Mouse (Mus musculus) neural tube, embryonic 14.5 days (tissue): ENCODE results near the gene Dhrs7b. TPM values are rescaled to one million over a fixed set of nuclear protein-coding genes. Genes with fewer than 3 reads are reported as not detected.

Experiments used
- ATAC-seq: fragments of 200-750 bp; cut with Nextera tagmentation; 2 replicates; pipeline ENCODE4 v1.8.0; 2017; ENCODE audit warnings: low read depth, mild to moderate bottlenecking, moderate TSS enrichment, moderate library complexity
- H3K27ac ChIP-seq: fragments of 300-500 bp; sonication (generic); 2 replicates; pipeline ENCODE4 v1.5.1; 2014; ENCODE audit warnings: low read depth, mild to moderate bottlenecking, control low read depth, low read length, moderate library complexity, mixed read lengths
- H3K27me3 ChIP-seq: fragments of 300-500 bp; sonication (generic); 2 replicates; pipeline ENCODE4 v1.6.1; 2014; ENCODE audit warnings: low read length; ENCODE audit not compliant: control insufficient read depth, insufficient read depth
- H3K36me3 ChIP-seq: fragments of 300-500 bp; sonication (generic); 2 replicates; pipeline ENCODE4 v1.6.1; 2014; ENCODE audit warnings: low read length, mixed read lengths; ENCODE audit not compliant: control insufficient read depth, insufficient read depth
- H3K4me1 ChIP-seq: fragments of 300-500 bp; sonication (generic); 2 replicates; pipeline ENCODE4 v1.6.1; 2014; ENCODE audit warnings: low read length; ENCODE audit not compliant: control insufficient read depth, insufficient read depth
- H3K4me2 ChIP-seq: fragments of 300-500 bp; sonication (generic); 2 replicates; pipeline ENCODE4 v1.6.1; 2014; ENCODE audit warnings: mild to moderate bottlenecking, low read depth, low read length, control low read depth
- H3K4me3 ChIP-seq: fragments of 300-500 bp; sonication (generic); 2 replicates; pipeline ENCODE4 v1.5.1; 2014; ENCODE audit warnings: low read depth, low read length, control low read depth, mixed read lengths
- H3K9ac ChIP-seq: fragments of 300-500 bp; sonication (generic); replicated peaks from 2 replicates; pipeline ENCODE4 v1.6.1; 2014; ENCODE audit warnings: low read depth, mild to moderate bottlenecking, control low read depth, low read length, mixed read lengths
- H3K9me3 ChIP-seq: fragments of 300-500 bp; sonication (generic); 2 replicates; pipeline ENCODE4 v1.6.1; 2016; ENCODE audit warnings: low read length; ENCODE audit not compliant: control insufficient read depth
- WGBS: fragments of 180-500 bp; shearing (Covaris S2); extraction: QIAGEN DNeasy Blood & Tissue Kit; methylation state at CpG from one replicate; pipeline ENCODE4 v1.1.7; 2014; 5-methylcytosine and 5-hydroxymethylcytosine counted together
- polyA plus RNA-seq: library from polyadenylated mRNA; unstranded; fragments of >200 nt; fragmentation: Nextera tagmentation; extraction: Ambion mirVana; gene quantifications from 2 replicates; pipeline ENCODE4 v1.2.1, GENCODE M21; 2014

Dhrs7b gene
- polyA plus RNA-seq, 1 experiment from 2014 or later, result 34.6 TPM

GRCm38 (mm10) chr11:60836897-60837296, 6.5 kb downstream of the Dhrs7b start:
- Histone ChIP-seq H3K4me3 (no peak overlapping the region), H3K4me2 (no peak overlapping the region), H3K9ac (no peak overlapping the region), H3K36me3 (no peaks in the 10 kb centered on the region), H3K27me3 (no peaks in the 10 kb centered on the region), H3K4me1 (no peaks in the 10 kb centered on the region), H3K9me3 (no peaks in the 10 kb centered on the region), H3K27ac (no peak overlapping the region)
- no peak for ATAC-seq
- WGBS, result 95% methylated on average over 6 of the region's 6 CpGs

GRCm38 (mm10) chr11:60837644-60838406, 7.4 kb downstream of the Dhrs7b start:
- Histone ChIP-seq H3K4me2 (no peak overlapping the region), H3K27me3 (no peaks in the 10 kb centered on the region), H3K9me3 (no peaks in the 10 kb centered on the region), H3K4me3 (no peak overlapping the region), H3K27ac (no peak overlapping the region), H3K36me3 (no peaks in the 10 kb centered on the region), H3K9ac (no peak overlapping the region), H3K4me1 (no peaks in the 10 kb centered on the region)
- 96% methylated on average over 10 of the region's 10 CpGs for WGBS
- no peak for ATAC-seq

DNA sequence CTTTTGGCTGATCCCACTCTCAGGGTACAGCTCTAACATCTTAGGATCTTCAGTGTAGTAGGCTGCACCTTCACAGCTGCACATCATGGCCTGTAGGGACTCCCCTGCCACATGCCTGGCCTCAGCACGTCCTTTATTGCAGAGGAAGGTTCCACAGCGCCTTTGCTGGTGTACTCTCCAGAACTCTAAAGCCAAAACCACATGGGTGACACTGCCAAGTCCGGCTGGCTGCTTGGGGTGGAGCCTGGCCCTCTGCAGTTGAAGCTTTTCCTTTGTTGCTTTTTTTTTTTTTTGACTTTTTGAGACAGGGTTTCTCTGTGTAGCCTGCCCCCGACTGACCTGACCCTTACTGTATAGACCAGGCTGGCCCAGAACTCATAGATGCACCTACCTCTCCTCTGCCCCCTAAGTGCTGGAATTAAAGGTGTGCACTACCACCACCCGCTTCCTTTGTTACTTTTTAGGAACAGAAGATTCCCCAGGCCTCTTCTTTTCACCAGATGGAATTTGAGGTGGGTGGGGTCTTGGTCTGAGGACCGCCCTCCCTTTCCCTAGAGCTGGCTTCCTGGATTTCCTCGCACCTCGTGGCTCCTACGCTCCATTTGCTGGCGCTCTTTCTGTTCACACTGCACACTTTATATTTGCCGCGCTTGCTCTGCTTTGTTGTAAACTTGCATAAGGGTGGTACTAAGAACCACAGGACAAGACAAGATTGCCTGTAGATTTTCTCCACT, 11.2 kb downstream of the Dhrs7b start:
- no peaks in the 10 kb centered on the region for H3K27me3 ChIP-seq
- no peak for ATAC-seq
- no peak overlapping the region for H3K9ac ChIP-seq
- H3K36me3 ChIP-seq, result peaks cover 5% of the 10 kb centered on the region; the same call in 1 of the 2 replicates
- no peaks in the 10 kb centered on the region for H3K4me1 ChIP-seq
- H3K4me3 ChIP-seq, result no peak overlapping the region
- no peak overlapping the region for H3K27ac ChIP-seq
- no peak overlapping the region for H3K4me2 ChIP-seq
- 75% methylated on average over 12 of the region's 12 CpGs for WGBS
- H3K9me3 ChIP-seq, result no peaks in the 10 kb centered on the region

GRCm38 (mm10) chr11:60843412-60843811, 13.0 kb downstream of the Dhrs7b start:
- H3K9ac ChIP-seq, result no peak overlapping the region
- no peaks in the 10 kb centered on the region for H3K4me1 ChIP-seq
- no peak overlapping the region for H3K4me3 ChIP-seq
- no peak overlapping the region for H3K27ac ChIP-seq
- H3K36me3 ChIP-seq, result peaks cover 5% of the 10 kb centered on the region; the same call in 1 of the 2 replicates
- no peaks in the 10 kb centered on the region for H3K27me3 ChIP-seq
- no peaks in the 10 kb centered on the region for H3K9me3 ChIP-seq
- no peak for ATAC-seq
- no peak overlapping the region for H3K4me2 ChIP-seq
- 91% methylated on average over 5 of the region's 5 CpGs for WGBS

DNA sequence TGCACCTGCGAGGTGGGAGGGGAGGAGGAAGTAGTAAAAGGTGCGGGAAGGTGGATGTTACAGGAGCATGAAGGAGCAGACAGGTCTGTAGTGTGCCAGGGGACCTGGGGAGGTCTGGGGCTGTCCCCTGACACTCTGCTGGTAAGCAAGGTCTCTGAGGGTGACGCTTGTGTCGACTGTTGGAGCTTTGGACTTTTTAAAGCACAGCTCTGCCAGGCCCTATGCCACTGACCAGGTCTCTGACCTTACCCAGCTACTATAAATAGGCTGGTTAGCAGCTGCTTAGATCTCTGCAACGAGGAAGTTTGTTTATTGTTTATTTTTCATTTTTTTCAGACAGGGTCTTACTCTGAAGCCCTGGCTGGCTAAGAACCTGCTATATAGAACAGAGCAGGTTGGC, 15.0 kb downstream of the Dhrs7b start:
- no peak for ATAC-seq
- 91% methylated on average over 5 of the region's 5 CpGs for WGBS
- H3K9ac ChIP-seq, result no peak overlapping the region

DNA sequence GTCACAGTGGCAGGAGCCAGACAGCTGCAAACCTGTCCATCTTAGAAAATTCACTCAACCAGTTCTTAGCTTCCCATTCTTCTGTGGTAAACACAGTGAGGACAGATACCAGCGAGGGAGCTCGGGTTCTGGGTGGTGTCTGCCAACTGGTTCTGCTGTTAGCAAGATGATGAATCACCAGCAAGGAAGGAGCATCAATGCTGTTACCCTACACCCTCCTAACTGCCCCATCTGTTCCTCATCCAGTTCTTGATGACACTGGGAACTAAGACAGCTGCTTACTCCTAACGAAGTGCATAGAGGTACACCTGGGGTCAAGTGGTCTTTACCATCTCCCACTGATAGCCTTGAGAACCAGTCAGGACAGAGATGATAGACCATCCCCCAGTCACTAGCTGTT, 26.2 kb downstream of the Dhrs7b start:
- no peak for ATAC-seq
- Histone ChIP-seq H3K4me1 (no peaks in the 10 kb centered on the region), H3K27me3 (no peaks in the 10 kb centered on the region), H3K9me3 (no peaks in the 10 kb centered on the region), H3K4me3 (no peak overlapping the region), H3K9ac (no peak overlapping the region), H3K4me2 (no peak overlapping the region), H3K27ac (no peak overlapping the region), H3K36me3 (peaks cover 7% of the 10 kb centered on the region)
- WGBS, result 68% methylated on average over 3 of the region's 3 CpGs

More for the DNA sequence above, 15.0 kb downstream of the Dhrs7b start:
- peaks cover 5% of the 10 kb centered on the region for H3K36me3 ChIP-seq
- no peaks in the 10 kb centered on the region for H3K27me3 ChIP-seq
- H3K27ac ChIP-seq, result no peak overlapping the region
- no peaks in the 10 kb centered on the region for H3K4me1 ChIP-seq
- no peak overlapping the region for H3K4me2 ChIP-seq
- no peak overlapping the region for H3K4me3 ChIP-seq
- H3K9me3 ChIP-seq, result no peaks in the 10 kb centered on the region

DNA sequence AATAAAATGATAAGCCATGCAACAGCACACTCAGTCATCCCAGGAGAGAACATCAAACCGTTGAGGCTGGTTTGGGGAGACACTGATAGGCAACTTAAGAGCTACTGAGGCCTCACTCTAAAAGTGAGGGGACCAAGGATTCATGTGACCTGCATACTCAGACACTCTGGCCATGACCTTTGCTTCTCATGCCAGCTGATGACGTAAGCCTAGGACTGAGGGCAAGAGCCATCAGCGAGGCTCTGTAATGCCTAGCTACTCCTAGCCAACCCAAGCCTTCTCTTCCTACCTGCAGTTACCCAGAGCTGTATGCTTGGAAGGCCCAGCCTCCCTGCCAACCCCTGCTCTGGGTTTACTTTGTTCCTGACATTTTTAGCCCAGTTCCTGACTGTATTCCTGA, 31.6 kb downstream of the Dhrs7b start:
- 95% methylated on average over 3 of the region's 3 CpGs for WGBS
- peaks cover 20% of the 10 kb centered on the region for H3K36me3 ChIP-seq
- H3K4me3 ChIP-seq, result no peak overlapping the region

DNA sequence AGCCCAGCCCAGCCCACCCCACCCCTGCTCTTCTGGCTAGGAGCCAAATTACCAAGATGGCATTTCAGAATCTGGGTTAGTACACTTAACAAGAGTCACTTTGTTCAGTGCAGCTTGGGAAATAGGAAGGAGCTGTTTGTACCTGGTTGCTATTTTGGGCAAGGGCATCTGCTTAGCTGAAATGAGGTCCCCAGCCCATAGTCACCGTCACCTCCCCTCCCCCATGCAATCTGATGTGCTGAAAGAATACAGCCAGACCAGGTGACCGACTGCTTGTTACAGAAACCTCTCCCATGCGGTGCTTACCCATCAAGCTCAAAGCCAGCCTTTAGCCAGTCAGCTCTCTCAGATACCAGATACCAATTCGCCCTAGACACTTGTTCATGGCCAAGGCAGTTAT, 32.8 kb downstream of the Dhrs7b start:
- WGBS, result 89% methylated on average over 4 of the region's 4 CpGs
- Histone ChIP-seq H3K4me2 (no peak overlapping the region), H3K4me3 (no peak overlapping the region), H3K9me3 (no peaks in the 10 kb centered on the region), H3K9ac (no peak overlapping the region), H3K27ac (no peak overlapping the region), H3K4me1 (no peaks in the 10 kb centered on the region), H3K36me3 (peaks cover 20% of the 10 kb centered on the region), H3K27me3 (no peaks in the 10 kb centered on the region)
- ATAC-seq, result no peak

More for the DNA sequence above, 31.6 kb downstream of the Dhrs7b start:
- H3K9me3 ChIP-seq, result no peaks in the 10 kb centered on the region
- no peak overlapping the region for H3K4me2 ChIP-seq
- H3K9ac ChIP-seq, result no peak overlapping the region
- no peaks in the 10 kb centered on the region for H3K4me1 ChIP-seq
- H3K27me3 ChIP-seq, result no peaks in the 10 kb centered on the region
- no peak for ATAC-seq
- no peak overlapping the region for H3K27ac ChIP-seq

DNA sequence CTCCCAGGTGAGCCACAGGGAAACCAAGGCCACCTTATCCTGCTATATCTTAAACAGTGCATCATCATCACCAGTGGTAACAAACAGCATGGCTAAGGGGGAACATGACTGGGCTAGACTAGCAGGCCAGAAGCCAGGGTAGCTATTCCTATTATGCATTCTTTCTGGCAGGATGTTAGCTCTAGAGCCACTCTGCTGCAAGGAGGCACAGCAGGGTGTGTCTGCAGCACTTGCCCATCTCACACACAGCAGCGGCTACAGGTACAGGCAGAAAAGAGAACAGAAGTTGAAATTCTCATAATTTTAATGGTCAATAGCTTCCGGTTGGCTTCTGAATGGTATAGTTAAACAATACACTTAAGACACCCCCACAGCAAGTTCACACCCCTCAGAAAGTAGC, 33.7 kb downstream of the Dhrs7b start:
- Histone ChIP-seq H3K4me2 (no peak overlapping the region), H3K4me1 (no peaks in the 10 kb centered on the region), H3K27ac (no peak overlapping the region), H3K4me3 (no peak overlapping the region), H3K36me3 (peaks cover 20% of the 10 kb centered on the region), H3K9ac (no peak overlapping the region), H3K27me3 (no peaks in the 10 kb centered on the region), H3K9me3 (no peaks in the 10 kb centered on the region)
- no peak for ATAC-seq
- 85% methylated on average over 2 of the region's 2 CpGs for WGBS
